ENCODE assay signal across 13 mouse cellular contexts in genomic region chr17:83309243-83309642, GRCm38 (mm10). TPM values are rescaled to one million over a fixed set of nuclear protein-coding genes. Genes with fewer than 3 reads are reported as not detected.
DNase-seq lines count a peak whose midpoint lies in the region; ATAC-seq and TF ChIP-seq lines count a peak whose summit lies in the region.
"Had no signal": no experiment of that assay in that cellular context is flagged by ENCODE, and none has a peak within 500 bp of the region (broad histone marks: within the 10 kb centered on the region; RNA-seq: fewer than 3 reads in every experiment).

No protein-coding gene starts in this region.

- no peak for DNase-seq in heart, adult 18-20 months
- DNase-seq in MEL (ENCODE audit: low read depth, low spot score): no peak
- DNase-seq in embryonic facial prominence, embryonic 10.5 days (ENCODE audit: low spot score): no peak
- DNase-seq in urinary bladder, postnatal 14 days (ENCODE audit: low spot score): no peak
- no peak for DNase-seq in gastrocnemius, postnatal 10 days
- DNase-seq: cerebellum, adult 2 months; gastrocnemius, postnatal 25 days; heart, postnatal 14 days had no signal

- H3K9ac ChIP-seq in heart, embryonic 12.5 days: no peak overlapping the region
- H3K9ac ChIP-seq in MEL (ENCODE audit: control insufficient read depth, low read depth, low read length, poor library complexity, severe bottlenecking): no peak overlapping the region
- no peak overlapping the region for H3K9ac ChIP-seq in limb, embryonic 13.5 days
- H3K9ac ChIP-seq: liver, embryonic 15.5 days had no signal

- no peaks in the 10 kb centered on the region for H3K36me3 ChIP-seq in heart, embryonic 12.5 days
- H3K36me3 ChIP-seq in MEL (ENCODE audit: control insufficient read depth in 1 of 2, insufficient read depth in 2 of 2, low read length in 2 of 2): peaks cover 0 to 18% of the 10 kb centered on the region in 2 experiments; a peak in 2 of 4 replicates
- H3K36me3 ChIP-seq in embryonic facial prominence, embryonic 10.5 days (replicated peaks): no peaks in the 10 kb centered on the region
- no peaks in the 10 kb centered on the region for H3K36me3 ChIP-seq in limb, embryonic 13.5 days
- H3K36me3 ChIP-seq: liver, embryonic 15.5 days had no signal

- no peaks in the 10 kb centered on the region for H3K9me3 ChIP-seq in heart, embryonic 12.5 days (replicated peaks)
- H3K9me3 ChIP-seq in MEL (replicated peaks; ENCODE audit: insufficient read depth, low read length): no peaks in the 10 kb centered on the region
- no peaks in the 10 kb centered on the region for H3K9me3 ChIP-seq in embryonic facial prominence, embryonic 10.5 days
- no peaks in the 10 kb centered on the region for H3K9me3 ChIP-seq in limb, embryonic 13.5 days
- H3K9me3 ChIP-seq: liver, embryonic 15.5 days had no signal

- H3K4me3 ChIP-seq in heart, embryonic 12.5 days: no peak overlapping the region
- H3K4me3 ChIP-seq in MEL (ENCODE audit: control insufficient read depth in 1 of 2, insufficient read depth in 1 of 2, low read depth in 2 of 2, low read length in 2 of 2): no peak overlapping the region
- no peak overlapping the region for H3K4me3 ChIP-seq in embryonic facial prominence, embryonic 10.5 days
- H3K4me3 ChIP-seq in limb, embryonic 13.5 days: no peak overlapping the region
- H3K4me3 ChIP-seq: liver, embryonic 15.5 days had no signal

- no peak for TF ChIP-seq CTCF in MEL (IDR thresholded peaks at IDR 0.05 in 2 of 3, conservative IDR thresholded peaks at IDR 0.05 in 1 of 3; ENCODE audit: control insufficient read depth in 1 of 3, insufficient read depth in 1 of 3, low read depth in 2 of 3, low read length in 3 of 3, poor library complexity in 1 of 3, severe bottlenecking in 1 of 3)

- peak overlapping the region; percentile 11; the same call in 1 of the 2 replicates for H3K4me2 ChIP-seq in heart, embryonic 12.5 days
- 0 out of 2 replicates have a peak overlapping the region, but pooled peaks have one; percentile 19 for H3K4me2 ChIP-seq in limb, embryonic 13.5 days (replicated peaks)
- H3K4me2 ChIP-seq: liver, embryonic 15.5 days had no signal

- no peaks in the 10 kb centered on the region for H3K79me2 ChIP-seq in MEL (ENCODE audit: control insufficient read depth, insufficient read depth, low read length, poor library complexity)

- no peak for TF ChIP-seq POLR2A in MEL (IDR thresholded peaks at IDR 0.05; ENCODE audit: control insufficient read depth in 1 of 2, insufficient read depth in 1 of 2, low read depth in 1 of 2, low read length in 2 of 2, poor library complexity in 1 of 2)

- H3K4me1 ChIP-seq in heart, embryonic 12.5 days (replicated peaks): peaks cover 44% of the 10 kb centered on the region
- peaks cover 2 to 42% of the 10 kb centered on the region in 2 experiments; a peak in 3 of 4 replicates for H3K4me1 ChIP-seq in MEL (ENCODE audit: control insufficient read depth in 1 of 2, insufficient read depth in 2 of 2, low read length in 2 of 2)
- peaks cover 49% of the 10 kb centered on the region for H3K4me1 ChIP-seq in embryonic facial prominence, embryonic 10.5 days
- peaks cover 55% of the 10 kb centered on the region for H3K4me1 ChIP-seq in limb, embryonic 13.5 days

- 20% methylated on average over 1 of the region's 1 CpGs for WGBS in heart, embryonic 12.5 days
- 4% methylated on average over 1 of the region's 1 CpGs for WGBS in embryonic facial prominence, embryonic 10.5 days
- 0% methylated on average over 1 of the region's 1 CpGs for WGBS in limb, embryonic 13.5 days

- no peak for ATAC-seq in heart, embryonic 12.5 days (ENCODE audit: insufficient number of reproducible peaks, low FRiP score)
- ATAC-seq in limb, embryonic 13.5 days (ENCODE audit: low FRiP score, low read depth): no peak
- ATAC-seq: hindbrain, postnatal 0 days had no signal

- peak in 1 of 2 experiments; percentile 18; a peak in 1 of 4 replicates for TF ChIP-seq EP300 in MEL (IDR thresholded peaks at IDR 0.05; ENCODE audit: low read depth in 1 of 2, low read length in 2 of 2)

- peak overlapping the region; percentile 10; the same call in 1 of the 2 replicates for H3K27ac ChIP-seq in heart, embryonic 12.5 days (ENCODE audit: poor library complexity, severe bottlenecking)
- no peak overlapping the region for H3K27ac ChIP-seq in MEL (ENCODE audit: control insufficient read depth, low read depth, low read length)
- H3K27ac ChIP-seq in embryonic facial prominence, embryonic 10.5 days (replicated peaks): 0 out of 2 replicates have a peak overlapping the region, but pooled peaks have one; percentile 2
- peak overlapping the region; percentile 35; the same call in 1 of the 2 replicates for H3K27ac ChIP-seq in limb, embryonic 13.5 days
- H3K27ac ChIP-seq: hindbrain, postnatal 0 days; kidney, postnatal 0 days; liver, embryonic 15.5 days had no signal

- no peaks in the 10 kb centered on the region for H3K27me3 ChIP-seq in heart, embryonic 12.5 days (replicated peaks)
- H3K27me3 ChIP-seq in MEL (ENCODE audit: control insufficient read depth in 1 of 2, insufficient read depth in 2 of 2, low read length in 2 of 2): no peaks in the 10 kb centered on the region
- H3K27me3 ChIP-seq in embryonic facial prominence, embryonic 10.5 days (replicated peaks; ENCODE audit: low read depth, poor library complexity, severe bottlenecking): no peaks in the 10 kb centered on the region; the same call in 1 of the 2 replicates
- no peaks in the 10 kb centered on the region for H3K27me3 ChIP-seq in limb, embryonic 13.5 days

- no peak for TF ChIP-seq RAD21 in MEL (IDR thresholded peaks at IDR 0.05; ENCODE audit: low read depth, low read length)

TF ChIP-seq in MEL, 35 proteins besides CTCF, POLR2A, EP300 and RAD21:
- TF ChIP-seq RCOR1 (IDR thresholded peaks at IDR 0.05; ENCODE audit: low read depth, low read length): 0 out of 2 replicates have a peak, but pooled peaks have one; percentile 52
- 0 out of 2 replicates have a peak, but pooled peaks have one; percentile 15 for TF ChIP-seq GATA1 (IDR thresholded peaks at IDR 0.05; ENCODE audit: low read depth, low read length)
- TF ChIP-seq BHLHE40 (IDR thresholded peaks at IDR 0.05; ENCODE audit: borderline replicate concordance, low read depth, low read length): no peak
- no peak for TF ChIP-seq MAFK (IDR thresholded peaks at IDR 0.05; ENCODE audit: borderline replicate concordance, low read depth, low read length)
TF ChIP-seq in MEL: peak in this region for 2.

RNA-seq across cellular contexts. Expression of gene Eml4, which starts 41.5 kb away (rescaled TPM):
- 27.6 and 32.4 TPM in 2 replicates for polyA plus RNA-seq in heart, embryonic 12.5 days (2016; fragmentation: Nextera tagmentation; extraction: Ambion mirVana)
- total RNA-seq in heart, adult 18-20 months (2021): 1 to 10 TPM; 4.3 to 4.4 TPM
- 25.6 and 30.7 TPM in 2 replicates for total RNA-seq in MEL (2012; rRNA removed)
- 10 to 100 TPM in 1 of 2 experiments, not detected in 1; 42.4 TPM for polyA plus RNA-seq in MEL (2012; ENCODE audit: insufficient read depth in 1 of 2, insufficient read length in 2 of 2, low read depth in 1 of 2, low replicate concordance in 2 of 2, missing spikeins in 1 of 2)
- polyA plus RNA-seq in embryonic facial prominence, embryonic 10.5 days (2016; fragmentation: Nextera tagmentation; extraction: Ambion mirVana): 56.0 and 58.3 TPM in 2 replicates
- 42.1 and 46.8 TPM in 2 replicates for polyA plus RNA-seq in limb, embryonic 13.5 days (2015; fragmentation: Nextera tagmentation; extraction: Ambion mirVana)
- total RNA-seq in gastrocnemius, postnatal 10 days (2021): 1 to 10 TPM; 4.8 to 7.7 TPM
